Mouse (Mus musculus): Measurements from ENCODE around the gene Apobec3. TPM values are rescaled to one million over a fixed set of nuclear protein-coding genes. Genes with fewer than 3 reads are reported as not detected.

The Apobec3 gene
- polyA plus RNA-seq, 1 experiment from 2014 or later, result 8.5 TPM

Other genes with a start within 250 kb of the Apobec3 start
- gene Fam227a, start 232.7 kb upstream of the Apobec3 start, polyA plus RNA-seq (2015; fragmentation: Nextera tagmentation; extraction: Ambion mirVana), result 3.9 and 4.5 TPM in 2 replicates
- 116 and 117 TPM in 2 replicates for gene Cby1, start 232.5 kb upstream of the Apobec3 start, polyA plus RNA-seq (2015; fragmentation: Nextera tagmentation; extraction: Ambion mirVana)
- 249 and 262 TPM in 2 replicates for gene Tomm22, start 220.8 kb upstream of the Apobec3 start, polyA plus RNA-seq (2015; fragmentation: Nextera tagmentation; extraction: Ambion mirVana)
- gene Josd1, start 203.7 kb upstream of the Apobec3 start, polyA plus RNA-seq (2015; fragmentation: Nextera tagmentation; extraction: Ambion mirVana), result 24.5 and 25.2 TPM in 2 replicates
- gene Gtpbp1, start 200.8 kb upstream of the Apobec3 start, polyA plus RNA-seq (2015; fragmentation: Nextera tagmentation; extraction: Ambion mirVana), result 55.7 and 56.5 TPM in 2 replicates
- 8.9 and 9.9 TPM in 2 replicates for gene Sun2, start 149.1 kb upstream of the Apobec3 start, polyA plus RNA-seq (2015; fragmentation: Nextera tagmentation; extraction: Ambion mirVana)
- gene Dnal4, start 113.8 kb upstream of the Apobec3 start, polyA plus RNA-seq (2015; fragmentation: Nextera tagmentation; extraction: Ambion mirVana), result 87.9 and 89.5 TPM in 2 replicates
- 19.2 and 24.7 TPM in 2 replicates for gene Nptxr, start 86.9 kb upstream of the Apobec3 start, polyA plus RNA-seq (2015; fragmentation: Nextera tagmentation; extraction: Ambion mirVana)
- 1.4 TPM in 1 of 2 replicates, not detected in the other for gene Npcd, start 57.4 kb upstream of the Apobec3 start, polyA plus RNA-seq (2015; fragmentation: Nextera tagmentation; extraction: Ambion mirVana)
- gene Cbx6, start 57.0 kb upstream of the Apobec3 start, polyA plus RNA-seq (2015; fragmentation: Nextera tagmentation; extraction: Ambion mirVana), result 49.3 and 53.2 TPM in 2 replicates
- gene Cbx7, start 79.5 kb downstream of the Apobec3 start, polyA plus RNA-seq (2015; fragmentation: Nextera tagmentation; extraction: Ambion mirVana), result 3.0 and 4.0 TPM in 2 replicates
- gene Pdgfb, start 123.3 kb downstream of the Apobec3 start, polyA plus RNA-seq (2015; fragmentation: Nextera tagmentation; extraction: Ambion mirVana), result 3.4 and 3.6 TPM in 2 replicates
- 49.5 and 58.4 TPM in 2 replicates for gene Syngr1, start 199.7 kb downstream of the Apobec3 start, polyA plus RNA-seq (2015; fragmentation: Nextera tagmentation; extraction: Ambion mirVana)
- gene Rpl3, start 200.2 kb downstream of the Apobec3 start, polyA plus RNA-seq (2015; fragmentation: Nextera tagmentation; extraction: Ambion mirVana), result 605 and 629 TPM in 2 replicates
- 40.7 and 43.8 TPM in 2 replicates for gene Tab1, start 241.5 kb downstream of the Apobec3 start, polyA plus RNA-seq (2015; fragmentation: Nextera tagmentation; extraction: Ambion mirVana)